In genomic region chr5:109558404-109559160, GRCm38 (mm10) we compare ENCODE assay signal across 8 mouse cellular contexts. TPM values are rescaled to one million over a fixed set of nuclear protein-coding genes. Genes with fewer than 3 reads are reported as not detected.
DNase-seq lines count a peak whose midpoint lies in the region; ATAC-seq and TF ChIP-seq lines count a peak whose summit lies in the region.

Crlf2 (minus strand) TSS chr5:109558993.

- in situ Hi-C loops in CH12.LX (cut with MboI; ENCODE audit: low pct_ligation_motif_present, low pct_unique_long_range_greater_than_20kb, low sequenced_read_pairs): no loop called here

- H3K4me1 ChIP-seq in CH12.LX (ENCODE audit: control insufficient read depth in 1 of 2, insufficient read depth in 2 of 2): no peaks in the 10 kb centered on the region; a peak in 1 of 4 replicates
- H3K4me1 ChIP-seq in forebrain, embryonic 11.5 days (replicated peaks; ENCODE audit: control insufficient read depth, insufficient read depth, low read length): no peaks in the 10 kb centered on the region
- H3K4me1 ChIP-seq in heart, embryonic 16.5 days (ENCODE audit: control insufficient read depth, insufficient read depth, low read length): no peaks in the 10 kb centered on the region
- H3K4me1 ChIP-seq in liver, embryonic 15.5 days (replicated peaks): peaks cover 27% of the 10 kb centered on the region
- H3K4me1 ChIP-seq in neural tube, embryonic 12.5 days: no peaks in the 10 kb centered on the region

- dilution Hi-C loops in CH12.LX (cut with MboI; ENCODE audit: extremely low pct_ligation_motif_present, extremely low pct_unique_long_range_greater_than_20kb, low sequenced_read_pairs): no loop called here

- H3K27me3 ChIP-seq in CH12.LX (replicated peaks): no peaks in the 10 kb centered on the region
- H3K27me3 ChIP-seq in forebrain, embryonic 11.5 days (ENCODE audit: control insufficient read depth, insufficient read depth, low read length): no peaks in the 10 kb centered on the region
- no peaks in the 10 kb centered on the region for H3K27me3 ChIP-seq in heart, embryonic 16.5 days (ENCODE audit: control insufficient read depth, insufficient read depth, low read length)
- no peaks in the 10 kb centered on the region for H3K27me3 ChIP-seq in liver, embryonic 15.5 days
- no peaks in the 10 kb centered on the region for H3K27me3 ChIP-seq in neural tube, embryonic 12.5 days (replicated peaks)

- no peak for TF ChIP-seq RAD21 in CH12.LX (IDR thresholded peaks at IDR 0.05; ENCODE audit: low read depth, low read length)

- peak within 1 kb of the TSS; percentile 100 for H3K27ac ChIP-seq in CH12.LX (ENCODE audit: insufficient read depth, low read depth)
- H3K27ac ChIP-seq in forebrain, embryonic 11.5 days (ENCODE audit: low read depth, low read length): peak within 1 kb of the TSS; percentile 81
- peak within 1 kb of the TSS; percentile 94 for H3K27ac ChIP-seq in heart, embryonic 16.5 days (ENCODE audit: low read length)
- peak within 1 kb of the TSS; percentile 92 for H3K27ac ChIP-seq in liver, embryonic 15.5 days (replicated peaks)
- peak within 1 kb of the TSS; percentile 90 for H3K27ac ChIP-seq in neural tube, embryonic 12.5 days

- peak; percentile 42; the same call in 1 of the 2 replicates for TF ChIP-seq POLR2A in CH12.LX (IDR thresholded peaks at IDR 0.05; ENCODE audit: low read depth, low read length)

- peaks cover 23 to 28% of the 10 kb centered on the region in 2 experiments for H3K36me3 ChIP-seq in CH12.LX (replicated peaks in 1 of 2; ENCODE audit: control insufficient read depth in 1 of 2, insufficient read depth in 1 of 2, low read length in 1 of 2)
- H3K36me3 ChIP-seq in forebrain, embryonic 11.5 days (ENCODE audit: control insufficient read depth, insufficient read depth, low read length): no peaks in the 10 kb centered on the region; the same call in 1 of the 2 replicates
- peaks cover 22% of the 10 kb centered on the region for H3K36me3 ChIP-seq in heart, embryonic 16.5 days (ENCODE audit: control insufficient read depth, insufficient read depth)
- H3K36me3 ChIP-seq in liver, embryonic 15.5 days (replicated peaks): peaks cover 19% of the 10 kb centered on the region
- peaks cover 27% of the 10 kb centered on the region for H3K36me3 ChIP-seq in neural tube, embryonic 12.5 days

- peaks cover 27% of the 10 kb centered on the region for H3K9me3 ChIP-seq in CH12.LX (replicated peaks; ENCODE audit: low read length)
- peaks cover 21% of the 10 kb centered on the region for H3K9me3 ChIP-seq in forebrain, embryonic 11.5 days (ENCODE audit: control insufficient read depth, low read length)
- peaks cover 35% of the 10 kb centered on the region for H3K9me3 ChIP-seq in heart, embryonic 16.5 days (replicated peaks; ENCODE audit: control insufficient read depth, low read length)
- H3K9me3 ChIP-seq in liver, embryonic 15.5 days (replicated peaks): peaks cover 31% of the 10 kb centered on the region
- peaks cover 36% of the 10 kb centered on the region for H3K9me3 ChIP-seq in neural tube, embryonic 12.5 days

- DNase-seq in CH12.LX (ENCODE audit: extremely low read depth): peak; percentile 95
- peak; percentile 90 for DNase-seq in c-Kit-positive CD71-positive TER-119-negative erythroid progenitor cells, embryonic 14.5 days (ENCODE audit: low read depth)
- DNase-seq in forebrain, embryonic 11.5 days (ENCODE audit: low spot score): peak; percentile 95
- DNase-seq in kidney, postnatal 36 days: peak; percentile 84 to 95
- DNase-seq in telencephalon, adult 2 months (ENCODE audit: low read depth, low spot score): peak; percentile 98

- 0 out of 2 replicates have a peak, but pooled peaks have one; percentile 0 for TF ChIP-seq EP300 in CH12.LX (IDR thresholded peaks at IDR 0.05; ENCODE audit: low read length)

- no peak for TF ChIP-seq CTCF in CH12.LX (conservative IDR thresholded peaks at IDR 0.05 in 1 of 2, IDR thresholded peaks at IDR 0.05 in 1 of 2; ENCODE audit: low read depth in 2 of 2, low read length in 2 of 2)

- H3K4me3 ChIP-seq in CH12.LX (replicated peaks in 1 of 3; ENCODE audit: low read depth in 2 of 3, low read length in 2 of 3, poor library complexity in 1 of 3): peak within 1 kb of the TSS; percentile 45 to 100 (median 57)
- H3K4me3 ChIP-seq in forebrain, embryonic 11.5 days (ENCODE audit: low read depth, low read length): peak within 1 kb of the TSS; percentile 54
- H3K4me3 ChIP-seq in heart, embryonic 16.5 days (ENCODE audit: low read length): peak within 1 kb of the TSS; percentile 77
- peak within 1 kb of the TSS; percentile 71 for H3K4me3 ChIP-seq in liver, embryonic 15.5 days (replicated peaks)
- peak within 1 kb of the TSS; percentile 61 for H3K4me3 ChIP-seq in neural tube, embryonic 12.5 days

- peak; percentile 74 for ATAC-seq in forebrain, embryonic 11.5 days (replicated peaks; ENCODE audit: low FRiP score)
- ATAC-seq in heart, embryonic 16.5 days (replicated peaks; ENCODE audit: extremely low read depth, insufficient read depth, low FRiP score): peak; percentile 56
- peak; percentile 61 for ATAC-seq in liver, embryonic 15.5 days (ENCODE audit: insufficient read depth)
- peak; percentile 65 for ATAC-seq in neural tube, embryonic 12.5 days (ENCODE audit: low FRiP score, low read depth)

- H3K9ac ChIP-seq in CH12.LX (ENCODE audit: insufficient read depth, low read depth): peak within 1 kb of the TSS; percentile 96
- peak within 1 kb of the TSS; percentile 44; the same call in 1 of the 2 replicates for H3K9ac ChIP-seq in forebrain, embryonic 11.5 days (ENCODE audit: low read length)
- peak within 1 kb of the TSS; percentile 79 for H3K9ac ChIP-seq in heart, embryonic 16.5 days (ENCODE audit: low read length)
- H3K9ac ChIP-seq in liver, embryonic 15.5 days: peak within 1 kb of the TSS; percentile 46; the same call in 1 of the 2 replicates
- H3K9ac ChIP-seq in neural tube, embryonic 12.5 days: peak within 1 kb of the TSS; percentile 63

- under 1% methylated on average over 39 of the region's 73 CpGs for WGBS in forebrain, embryonic 11.5 days
- WGBS in heart, embryonic 16.5 days: 1% methylated on average over 57 of the region's 73 CpGs
- under 1% methylated on average over 66 of the region's 73 CpGs for WGBS in liver, embryonic 15.5 days (ENCODE audit: insufficient replicate concordance)
- WGBS in neural tube, embryonic 12.5 days: under 1% methylated on average over 58 of the region's 73 CpGs

- 0 out of 2 replicates have a peak within 1 kb of the TSS, but pooled peaks have one; percentile 30 for H3K4me2 ChIP-seq in CH12.LX (ENCODE audit: insufficient read depth, low read depth, poor library complexity, severe bottlenecking)
- peak within 1 kb of the TSS; percentile 44 for H3K4me2 ChIP-seq in forebrain, embryonic 11.5 days (ENCODE audit: low read depth, low read length, severe bottlenecking)
- peak within 1 kb of the TSS; percentile 81 for H3K4me2 ChIP-seq in heart, embryonic 16.5 days (ENCODE audit: low read depth, low read length)
- peak within 1 kb of the TSS; percentile 86 for H3K4me2 ChIP-seq in liver, embryonic 15.5 days
- peak within 1 kb of the TSS; percentile 55 for H3K4me2 ChIP-seq in neural tube, embryonic 12.5 days (replicated peaks)

- no peaks in the 10 kb centered on the region for H3K79me2 ChIP-seq in CH12.LX (replicated peaks; ENCODE audit: control insufficient read depth, extremely low read depth, insufficient read depth, poor library complexity, severe bottlenecking)

TF ChIP-seq in CH12.LX, 34 proteins besides CTCF, POLR2A, EP300 and RAD21:
- TF ChIP-seq USF2 (conservative IDR thresholded peaks at IDR 0.05; ENCODE audit: low read depth, low read length) (no peak), ETS1 (conservative IDR thresholded peaks at IDR 0.05; ENCODE audit: low read depth, low read length) (peak; percentile 36; the same call in 1 of the 2 replicates), E2F4 (IDR thresholded peaks at IDR 0.05; ENCODE audit: insufficient replicate concordance, low read depth, low read length) (peak; percentile 82; the same call in 1 of the 2 replicates), TCF12 (IDR thresholded peaks at IDR 0.05; ENCODE audit: low read depth, low read length) (0 out of 2 replicates have a peak, but pooled peaks have one; percentile 16), ZMIZ1 (IDR thresholded peaks at IDR 0.05; ENCODE audit: low read depth, low read length) (no peak; the same call in 1 of the 2 replicates), NRF1 (IDR thresholded peaks at IDR 0.05; ENCODE audit: low read depth, low read length) (no peak), HCFC1 (IDR thresholded peaks at IDR 0.05; ENCODE audit: low read depth, low read length) (peak; percentile 9; the same call in 1 of the 2 replicates), MXI1 (IDR thresholded peaks at IDR 0.05; ENCODE audit: low read depth, low read length) (no peak)
TF ChIP-seq in CH12.LX: peak in this region for 4.

RNA-seq across cellular contexts. Expression of gene Crlf2, which starts in this region (rescaled TPM):
- total RNA-seq in CH12.LX (2012; rRNA removed) (25.4 and 32.5 TPM in 2 replicates), CH12.LX (2014; rRNA removed) (9.3 and 10.5 TPM in 2 replicates)
- polyA plus RNA-seq in CH12.LX (2012; ENCODE audit: insufficient read length, low read depth): 22.2 and 22.6 TPM in 2 replicates
- polyA plus RNA-seq in forebrain, embryonic 11.5 days (2014; fragmentation: Nextera tagmentation; extraction: Ambion mirVana): 3.3 and 4.4 TPM in 2 replicates
- polyA plus RNA-seq in heart, embryonic 16.5 days (2015; fragmentation: Nextera tagmentation; extraction: Ambion mirVana): 9.0 and 10.0 TPM in 2 replicates
- 5.7 and 7.3 TPM in 2 replicates for polyA plus RNA-seq in liver, embryonic 15.5 days (2015; fragmentation: Nextera tagmentation; extraction: Ambion mirVana)
- 9.0 and 9.5 TPM in 2 replicates for polyA plus RNA-seq in neural tube, embryonic 12.5 days (2016; fragmentation: Nextera tagmentation; extraction: Ambion mirVana)

Comparison
In these comparisons a context has a peak if more than half of its experiments do, and no peak if none do; other contexts are left out.
1. Peak in every context shown above with its lines: DNase-seq, ATAC-seq, H3K4me3 ChIP-seq and H3K27ac ChIP-seq.
2. H3K4me2 ChIP-seq: peak in every context shown above with its lines; median percentile 86 in liver, embryonic 15.5 days; 81 in heart, embryonic 16.5 days; 55 in neural tube, embryonic 12.5 days; 44 in forebrain, embryonic 11.5 days; 30 in CH12.LX.
3. H3K9ac ChIP-seq: peak in every context shown above with its lines; median percentile 96 in CH12.LX; 79 in heart, embryonic 16.5 days; 63 in neural tube, embryonic 12.5 days; 46 in liver, embryonic 15.5 days; 44 in forebrain, embryonic 11.5 days.